Mouse (Mus musculus): ENCODE results near the gene Scoc. TPM values are rescaled to one million over a fixed set of nuclear protein-coding genes. Genes with fewer than 3 reads are reported as not detected.
"Not testable (repeated sequence)": the region's sequence is repeated elsewhere in the genome, so short reads cannot be mapped to it uniquely, and the experiment has no call there.

Gene Scoc
- polyA plus RNA-seq (2016; fragmentation: Nextera tagmentation; extraction: Ambion mirVana), result 78.8 and 84.8 TPM in 2 replicates

GRCm38 (mm10) chr8:83458222-83458621 lies at the start of gene Scoc:
TSS of gene Scoc (minus strand) at chr8:83458391.
- Histone ChIP-seq H3K4me3 (no peak within 1 kb of the TSS), H3K27me3 (replicated peaks) (no peaks in the 10 kb centered on the region), H3K4me1 (no peaks in the 10 kb centered on the region), H3K36me3 (no peaks in the 10 kb centered on the region), H3K4me2 (no peak within 1 kb of the TSS), H3K27ac (no peak within 1 kb of the TSS), H3K9ac (no peak within 1 kb of the TSS), H3K9me3 (replicated peaks) (no peaks in the 10 kb centered on the region)
- 68% methylated on average over 14 of the region's 14 CpGs for WGBS (ENCODE audit: insufficient replicate concordance)
- ATAC-seq, result no peak

- Histone ChIP-seq H3K9me3 (replicated peaks) (no peaks in the 10 kb centered on the region), H3K36me3 (no peaks in the 10 kb centered on the region), H3K4me1 (no peaks in the 10 kb centered on the region), H3K9ac (no peak overlapping the region), H3K4me3 (no peak overlapping the region), H3K4me2 (no peak overlapping the region), H3K27me3 (replicated peaks) (no peaks in the 10 kb centered on the region), H3K27ac (no peak overlapping the region)
- 35% methylated on average over 3 of the region's 3 CpGs for WGBS (ENCODE audit: insufficient replicate concordance)
- no peak for ATAC-seq
Measured at GRCm38 (mm10) chr8:83459606-83460005, 1.4 kb upstream of the Scoc start.

- Histone ChIP-seq H3K36me3 (no peaks in the 10 kb centered on the region), H3K27ac (no peak overlapping the region), H3K4me2 (no peak overlapping the region), H3K4me1 (no peaks in the 10 kb centered on the region), H3K9me3 (replicated peaks) (no peaks in the 10 kb centered on the region), H3K27me3 (replicated peaks) (no peaks in the 10 kb centered on the region), H3K9ac (no peak overlapping the region), H3K4me3 (no peak overlapping the region)
- 55% methylated on average over 6 of the region's 6 CpGs for WGBS (ENCODE audit: insufficient replicate concordance)
- ATAC-seq, result no peak
Measured at GRCm38 (mm10) chr8:83457121-83457520, 1.1 kb downstream of the Scoc start.

- H3K4me3 ChIP-seq, result no peak overlapping the region
- H3K27me3 ChIP-seq (replicated peaks), result no peaks in the 10 kb centered on the region
- H3K27ac ChIP-seq, result no peak overlapping the region
- ATAC-seq, result no peak
- no peaks in the 10 kb centered on the region for H3K36me3 ChIP-seq
- WGBS (ENCODE audit: insufficient replicate concordance), result 22% methylated on average over 3 of the region's 3 CpGs
- H3K4me2 ChIP-seq, result no peak overlapping the region
- no peak overlapping the region for H3K9ac ChIP-seq
- no peaks in the 10 kb centered on the region for H3K9me3 ChIP-seq (replicated peaks)
- H3K4me1 ChIP-seq, result no peaks in the 10 kb centered on the region; the same call in 1 of the 2 replicates
Measured at GRCm38 (mm10) chr8:83451056-83451455, 7.1 kb downstream of the Scoc start.

- Histone ChIP-seq H3K4me1 (no peaks in the 10 kb centered on the region; the same call in 1 of the 2 replicates), H3K27ac (no peak overlapping the region), H3K9me3 (replicated peaks) (no peaks in the 10 kb centered on the region), H3K36me3 (no peaks in the 10 kb centered on the region), H3K4me3 (no peak overlapping the region), H3K4me2 (no peak overlapping the region), H3K27me3 (replicated peaks) (no peaks in the 10 kb centered on the region), H3K9ac (no peak overlapping the region)
- 68% methylated on average over 1 of the region's 1 CpGs for WGBS (ENCODE audit: insufficient replicate concordance)
- no peak for ATAC-seq
Measured at GRCm38 (mm10) chr8:83449960-83450359, 8.2 kb downstream of the Scoc start.

GRCm38 (mm10) chr8:83443052-83443400 lies 15.2 kb downstream of the Scoc start:
- Histone ChIP-seq H3K4me1 (peaks cover 35% of the 10 kb centered on the region), H3K4me2 (peak overlapping the region; percentile 84), H3K4me3 (peak overlapping the region; percentile 94), H3K9ac (0 out of 2 replicates have a peak overlapping the region, but pooled peaks have one; percentile 52), H3K9me3 (replicated peaks) (no peaks in the 10 kb centered on the region), H3K27ac (peak overlapping the region; percentile 96; the same call in 1 of the 2 replicates), H3K36me3 (peaks cover 10% of the 10 kb centered on the region), H3K27me3 (replicated peaks) (no peaks in the 10 kb centered on the region)
- WGBS (ENCODE audit: insufficient replicate concordance), result 39% methylated on average over 5 of the region's 5 CpGs
- ATAC-seq, result no peak

GRCm38 (mm10) chr8:83442243-83443051 lies 15.7 kb downstream of the Scoc start:
- peak; percentile 99 for ATAC-seq
- H3K4me2 ChIP-seq, result peak overlapping the region; percentile 84
- peak overlapping the region; percentile 94 for H3K4me3 ChIP-seq
- no peaks in the 10 kb centered on the region for H3K9me3 ChIP-seq (replicated peaks)
- peaks cover 35% of the 10 kb centered on the region for H3K4me1 ChIP-seq
- WGBS (ENCODE audit: insufficient replicate concordance), result 1% methylated on average over 64 of the region's 64 CpGs
- peaks cover 16% of the 10 kb centered on the region for H3K36me3 ChIP-seq
- peak overlapping the region; percentile 96 for H3K9ac ChIP-seq
- H3K27me3 ChIP-seq (replicated peaks), result no peaks in the 10 kb centered on the region
- peak overlapping the region; percentile 96 for H3K27ac ChIP-seq

- Histone ChIP-seq H3K27ac (peak overlapping the region; percentile 96), H3K27me3 (replicated peaks) (no peaks in the 10 kb centered on the region), H3K9ac (peak overlapping the region; percentile 96), H3K4me3 (peak overlapping the region; percentile 94), H3K4me1 (peaks cover 39% of the 10 kb centered on the region), H3K36me3 (peaks cover 22% of the 10 kb centered on the region), H3K9me3 (replicated peaks) (no peaks in the 10 kb centered on the region), H3K4me2 (peak overlapping the region; percentile 84)
- WGBS (ENCODE audit: insufficient replicate concordance), result 2% methylated on average over 29 of the region's 29 CpGs
- ATAC-seq, result no peak; the same call in 1 of the 2 replicates
Measured at GRCm38 (mm10) chr8:83441656-83442242, 16.4 kb downstream of the Scoc start.

- peaks cover 30% of the 10 kb centered on the region for H3K4me1 ChIP-seq
- no peaks in the 10 kb centered on the region for H3K9me3 ChIP-seq (replicated peaks)
- H3K9ac ChIP-seq, result no peak overlapping the region
- 40% methylated on average over 1 of the region's 1 CpGs for WGBS (ENCODE audit: insufficient replicate concordance)
- no peak overlapping the region for H3K4me2 ChIP-seq
- no peaks in the 10 kb centered on the region for H3K27me3 ChIP-seq (replicated peaks)
- H3K4me3 ChIP-seq, result no peak overlapping the region
- no peak overlapping the region for H3K27ac ChIP-seq
- peaks cover 53% of the 10 kb centered on the region for H3K36me3 ChIP-seq
- no peak for ATAC-seq
Measured at GRCm38 (mm10) chr8:83437077-83437476, 21.1 kb downstream of the Scoc start.

- peak overlapping the region; percentile 86 for H3K27ac ChIP-seq
- H3K4me1 ChIP-seq, result peaks cover 59% of the 10 kb centered on the region
- H3K9ac ChIP-seq, result peak overlapping the region; percentile 61; the same call in 1 of the 2 replicates
- peak; percentile 95 for ATAC-seq
- peak overlapping the region; percentile 35 for H3K4me3 ChIP-seq
- 25% methylated on average over 4 of the region's 4 CpGs for WGBS (ENCODE audit: insufficient replicate concordance)
- no peaks in the 10 kb centered on the region for H3K9me3 ChIP-seq (replicated peaks)
- no peaks in the 10 kb centered on the region for H3K27me3 ChIP-seq (replicated peaks)
- H3K4me2 ChIP-seq, result peak overlapping the region; percentile 65
- H3K36me3 ChIP-seq, result peaks cover 18% of the 10 kb centered on the region
Measured at GRCm38 (mm10) chr8:83429071-83429524, 29.1 kb downstream of the Scoc start.

- peak overlapping the region; percentile 86 for H3K27ac ChIP-seq
- H3K36me3 ChIP-seq, result peaks cover 13% of the 10 kb centered on the region
- not testable (repeated sequence) for H3K9me3 ChIP-seq (replicated peaks); ATAC-seq; H3K27me3 ChIP-seq (replicated peaks)
- H3K4me3 ChIP-seq, result peak overlapping the region; percentile 35
- 0 out of 2 replicates have a peak overlapping the region, but pooled peaks have one; percentile 61 for H3K9ac ChIP-seq
- WGBS (ENCODE audit: insufficient replicate concordance), result 63% methylated on average over 3 of the region's 3 CpGs
- H3K4me2 ChIP-seq, result peak overlapping the region; percentile 65
- peaks cover 64% of the 10 kb centered on the region for H3K4me1 ChIP-seq
Measured at GRCm38 (mm10) chr8:83428621-83429020, 29.6 kb downstream of the Scoc start.

GRCm38 (mm10) chr8:83426949-83427348 lies 31.2 kb downstream of the Scoc start:
- Histone ChIP-seq H3K4me3 (no peak overlapping the region), H3K36me3 (no peaks in the 10 kb centered on the region), H3K4me2 (peak overlapping the region; percentile 14; the same call in 1 of the 2 replicates), H3K27me3 (replicated peaks) (no peaks in the 10 kb centered on the region), H3K9ac (peak overlapping the region; percentile 44), H3K9me3 (replicated peaks) (no peaks in the 10 kb centered on the region), H3K27ac (peak overlapping the region; percentile 78), H3K4me1 (peaks cover 78% of the 10 kb centered on the region)
- ATAC-seq, result peak; percentile 3; the same call in 1 of the 2 replicates
- 34% methylated on average over 7 of the region's 7 CpGs for WGBS (ENCODE audit: insufficient replicate concordance)
